Mouse (Mus musculus) liver, embryonic 15.5 days (tissue): ENCODE data around the gene Foxo3. TPM values are rescaled to one million over a fixed set of nuclear protein-coding genes. Genes with fewer than 3 reads are reported as not detected.

Source experiments
- ATAC-seq: fragments of 200-750 bp; cut with Nextera tagmentation; 2 replicates; pipeline ENCODE4 v1.8.0; 2017; ENCODE audit warnings: moderate number of reproducible peaks, mild to moderate bottlenecking, moderate library complexity; ENCODE audit not compliant: insufficient read depth
- H3K27ac ChIP-seq: fragments of 300-500 bp; sonication (generic); replicated peaks from 2 replicates; pipeline ENCODE4 v1.5.1; 2015; ENCODE audit warnings: mild to moderate bottlenecking, inconsistent platforms
- H3K27me3 ChIP-seq: fragments of 300-500 bp; sonication (generic); 2 replicates; pipeline ENCODE4 v1.6.1; 2015; ENCODE audit warnings: mild to moderate bottlenecking, inconsistent platforms
- H3K36me3 ChIP-seq: fragments of 300-500 bp; sonication (generic); replicated peaks from 2 replicates; pipeline ENCODE4 v1.6.1; 2015; ENCODE audit warnings: moderate library complexity, mild to moderate bottlenecking, inconsistent platforms
- H3K4me1 ChIP-seq: fragments of 300-500 bp; sonication (generic); replicated peaks from 2 replicates; pipeline ENCODE4 v1.6.1; 2015; ENCODE audit warnings: inconsistent platforms
- H3K4me2 ChIP-seq: fragments of 300-500 bp; sonication (generic); 2 replicates; pipeline ENCODE4 v1.6.1; 2015; ENCODE audit warnings: moderate library complexity, mild to moderate bottlenecking, inconsistent platforms
- H3K4me3 ChIP-seq: fragments of 300-500 bp; sonication (generic); replicated peaks from 2 replicates; pipeline ENCODE4 v1.5.1; 2015; ENCODE audit warnings: mild to moderate bottlenecking, inconsistent platforms
- H3K9ac ChIP-seq: fragments of 300-500 bp; sonication (generic); 2 replicates; pipeline ENCODE4 v1.6.1; 2015; ENCODE audit warnings: moderate library complexity, mild to moderate bottlenecking, inconsistent platforms
- H3K9me3 ChIP-seq: fragments of 300-500 bp; sonication (generic); replicated peaks from 2 replicates; pipeline ENCODE4 v1.6.1; 2016; ENCODE audit warnings: inconsistent platforms
- WGBS: fragments of 180-500 bp; shearing (Covaris S2); methylation state at CpG from one replicate; pipeline ENCODE4 v1.1.7; 2015; ENCODE audit warnings: mixed read lengths; ENCODE audit not compliant: insufficient replicate concordance; 5-methylcytosine and 5-hydroxymethylcytosine counted together
- polyA plus RNA-seq: library from polyadenylated mRNA; unstranded; fragments of >200 nt; fragmentation: Nextera tagmentation; extraction: Ambion mirVana; gene quantifications from 2 replicates; pipeline ENCODE4 v1.2.1, GENCODE M21; 2015

Gene Foxo3
- polyA plus RNA-seq, 1 experiment from 2014 or later, result 15.1 TPM

DNA sequence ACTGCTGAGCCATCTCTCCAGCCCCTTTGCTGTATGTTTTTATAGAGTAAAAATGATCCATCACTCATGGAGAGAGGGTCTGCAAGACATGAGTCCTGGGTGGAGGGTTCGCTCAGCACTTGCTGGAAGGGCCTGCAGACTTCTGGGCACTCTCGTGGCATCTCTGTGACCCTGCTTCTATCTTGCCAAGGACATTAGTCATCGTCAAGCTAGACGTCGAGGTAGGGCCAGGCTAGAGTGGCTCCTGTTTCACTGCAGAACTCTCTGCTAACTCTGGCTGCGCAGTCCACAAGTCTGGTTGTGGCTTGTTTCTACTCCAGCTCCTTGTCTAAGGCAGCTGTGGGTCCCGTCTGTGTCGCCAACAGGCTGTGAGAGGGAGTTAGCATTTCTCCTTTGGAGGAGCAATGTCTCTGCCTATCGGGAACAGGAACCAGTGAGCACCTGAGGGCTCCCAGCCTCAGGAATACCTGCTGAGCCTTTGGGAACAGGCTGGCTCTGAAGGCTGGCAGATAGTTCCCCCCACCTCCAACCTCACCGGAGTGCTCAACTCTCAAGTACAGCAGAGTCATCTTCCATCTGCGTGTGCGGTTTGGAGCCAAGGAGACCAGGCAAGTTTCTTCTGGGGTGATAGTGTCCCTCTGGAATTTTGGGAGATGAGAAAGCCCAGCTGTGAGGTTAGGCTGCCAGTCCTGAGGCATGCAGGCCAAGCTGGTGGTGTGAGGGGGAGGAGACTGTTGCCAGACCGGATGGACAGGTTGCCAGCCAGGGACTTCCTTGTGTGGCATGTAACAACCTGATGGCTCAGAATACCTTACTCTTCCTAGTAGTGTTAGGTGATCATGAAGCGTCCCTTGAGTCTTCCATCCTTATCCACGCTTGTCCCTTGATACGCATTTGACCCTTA is 98.5 kb downstream of the Foxo3 start:
- H3K4me1 ChIP-seq, result no peaks in the 10 kb centered on the region
- WGBS, result 86% methylated on average over 16 of the region's 16 CpGs
- no peak overlapping the region for H3K9ac ChIP-seq
- H3K27me3 ChIP-seq, result no peaks in the 10 kb centered on the region
- H3K4me2 ChIP-seq, result no peak overlapping the region
- ATAC-seq, result no peak
- no peak overlapping the region for H3K27ac ChIP-seq
- H3K9me3 ChIP-seq, result no peaks in the 10 kb centered on the region
- no peak overlapping the region for H3K4me3 ChIP-seq
- peaks cover 49% of the 10 kb centered on the region for H3K36me3 ChIP-seq

DNA sequence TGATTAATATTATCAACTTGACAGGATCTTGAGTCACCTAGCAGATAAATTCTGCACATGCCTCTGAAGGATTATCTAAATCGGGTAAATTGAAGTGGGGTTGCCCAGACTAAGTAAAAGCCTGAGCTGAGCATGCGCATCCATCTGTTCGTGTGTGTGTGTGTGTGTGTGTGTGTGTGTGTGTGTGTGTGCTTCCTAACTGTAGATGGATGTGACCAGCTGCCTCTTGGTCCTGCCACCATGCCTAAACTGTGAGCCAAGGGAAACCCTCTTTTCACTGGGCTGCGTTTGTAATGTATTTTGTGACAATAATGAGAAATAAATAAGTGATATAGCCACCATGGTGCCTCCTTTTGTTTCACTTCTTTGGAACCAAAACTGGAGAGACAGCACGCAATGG is 102.3 kb downstream of the Foxo3 start:
- WGBS, result 67% methylated on average over 5 of the region's 5 CpGs
- H3K9me3 ChIP-seq, result no peaks in the 10 kb centered on the region
- ATAC-seq, result no peak
- no peak overlapping the region for H3K4me2 ChIP-seq
- no peak overlapping the region for H3K27ac ChIP-seq
- peaks cover 10% of the 10 kb centered on the region; the same call in 1 of the 2 replicates for H3K4me1 ChIP-seq
- H3K27me3 ChIP-seq, result no peaks in the 10 kb centered on the region
- no peak overlapping the region for H3K4me3 ChIP-seq
- H3K36me3 ChIP-seq, result peaks cover 12% of the 10 kb centered on the region
- no peak overlapping the region for H3K9ac ChIP-seq

DNA sequence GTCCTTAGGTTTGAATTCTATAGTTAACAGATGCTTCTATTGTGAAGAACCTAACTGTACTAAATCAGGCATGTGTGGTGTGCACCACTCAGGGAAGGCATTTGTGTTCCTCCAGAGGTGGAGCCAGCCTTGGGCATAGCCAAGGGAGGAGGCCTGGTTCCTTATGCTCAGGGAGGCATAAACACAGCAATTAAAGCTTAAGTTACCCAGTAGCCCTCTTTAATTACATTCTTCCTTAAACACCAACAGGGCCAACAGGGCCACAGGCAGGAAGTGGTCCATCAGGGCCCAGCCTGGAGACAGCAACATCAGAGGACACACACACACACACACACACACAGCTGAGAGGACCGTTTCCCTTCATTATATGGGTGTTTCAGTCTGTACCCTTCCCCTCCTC is 102.7 kb downstream of the Foxo3 start:
- Histone ChIP-seq H3K27me3 (no peaks in the 10 kb centered on the region), H3K4me3 (no peak overlapping the region), H3K9me3 (no peaks in the 10 kb centered on the region), H3K4me1 (peaks cover 10% of the 10 kb centered on the region; the same call in 1 of the 2 replicates), H3K27ac (no peak overlapping the region), H3K36me3 (peaks cover 8% of the 10 kb centered on the region; the same call in 1 of the 2 replicates), H3K4me2 (no peak overlapping the region), H3K9ac (no peak overlapping the region)
- 26% methylated on average over 1 of the region's 1 CpGs for WGBS
- no peak for ATAC-seq

- Histone ChIP-seq H3K27ac (no peak overlapping the region), H3K36me3 (no peaks in the 10 kb centered on the region), H3K9me3 (no peaks in the 10 kb centered on the region), H3K4me1 (peaks cover 10% of the 10 kb centered on the region; the same call in 1 of the 2 replicates), H3K4me2 (no peak overlapping the region), H3K4me3 (no peak overlapping the region), H3K27me3 (no peaks in the 10 kb centered on the region), H3K9ac (no peak overlapping the region)
- ATAC-seq, result no peak
- 4% methylated on average over 5 of the region's 5 CpGs for WGBS
These were observed 105.6 kb downstream of the Foxo3 start for GRCm38 (mm10) chr10:42170889-42171347.

DNA sequence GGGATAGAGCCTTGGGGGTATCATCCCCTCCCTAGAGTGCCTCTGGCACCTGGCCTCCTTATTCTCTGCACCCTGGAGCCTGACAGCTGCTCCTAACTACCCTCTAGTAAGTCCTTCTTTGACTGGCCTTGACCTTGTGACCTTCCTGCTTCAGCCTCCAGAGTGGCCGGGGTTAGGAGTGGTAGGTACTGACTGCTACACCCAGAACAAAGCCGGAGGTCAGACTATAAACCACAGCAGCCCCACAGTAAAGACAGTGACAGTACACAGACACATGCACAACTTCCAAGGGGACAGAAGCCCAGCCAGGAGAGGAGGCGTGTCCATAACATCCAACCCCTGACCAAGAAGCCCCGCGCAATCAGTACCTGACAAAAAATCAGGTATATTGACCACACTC is 106.4 kb downstream of the Foxo3 start:
- no peak overlapping the region for H3K4me3 ChIP-seq

GRCm38 (mm10) chr10:42154727-42155126 is 121.8 kb downstream of the Foxo3 start:
- Histone ChIP-seq H3K9me3 (no peaks in the 10 kb centered on the region), H3K9ac (no peak overlapping the region), H3K4me3 (no peak overlapping the region), H3K36me3 (no peaks in the 10 kb centered on the region), H3K27ac (no peak overlapping the region), H3K27me3 (no peaks in the 10 kb centered on the region), H3K4me2 (no peak overlapping the region), H3K4me1 (peaks cover 5% of the 10 kb centered on the region; the same call in 1 of the 2 replicates)
- no peak for ATAC-seq
- WGBS, result 23% methylated on average over 2 of the region's 2 CpGs

More for the DNA sequence above, 106.4 kb downstream of the Foxo3 start:
- H3K9me3 ChIP-seq, result no peaks in the 10 kb centered on the region
- no peak overlapping the region for H3K9ac ChIP-seq
- H3K27ac ChIP-seq, result no peak overlapping the region
- ATAC-seq, result no peak
- no peak overlapping the region for H3K4me2 ChIP-seq
- H3K27me3 ChIP-seq, result no peaks in the 10 kb centered on the region
- no peaks in the 10 kb centered on the region for H3K36me3 ChIP-seq
- peaks cover 10% of the 10 kb centered on the region; the same call in 1 of the 2 replicates for H3K4me1 ChIP-seq
- 69% methylated on average over 5 of the region's 5 CpGs for WGBS

DNA sequence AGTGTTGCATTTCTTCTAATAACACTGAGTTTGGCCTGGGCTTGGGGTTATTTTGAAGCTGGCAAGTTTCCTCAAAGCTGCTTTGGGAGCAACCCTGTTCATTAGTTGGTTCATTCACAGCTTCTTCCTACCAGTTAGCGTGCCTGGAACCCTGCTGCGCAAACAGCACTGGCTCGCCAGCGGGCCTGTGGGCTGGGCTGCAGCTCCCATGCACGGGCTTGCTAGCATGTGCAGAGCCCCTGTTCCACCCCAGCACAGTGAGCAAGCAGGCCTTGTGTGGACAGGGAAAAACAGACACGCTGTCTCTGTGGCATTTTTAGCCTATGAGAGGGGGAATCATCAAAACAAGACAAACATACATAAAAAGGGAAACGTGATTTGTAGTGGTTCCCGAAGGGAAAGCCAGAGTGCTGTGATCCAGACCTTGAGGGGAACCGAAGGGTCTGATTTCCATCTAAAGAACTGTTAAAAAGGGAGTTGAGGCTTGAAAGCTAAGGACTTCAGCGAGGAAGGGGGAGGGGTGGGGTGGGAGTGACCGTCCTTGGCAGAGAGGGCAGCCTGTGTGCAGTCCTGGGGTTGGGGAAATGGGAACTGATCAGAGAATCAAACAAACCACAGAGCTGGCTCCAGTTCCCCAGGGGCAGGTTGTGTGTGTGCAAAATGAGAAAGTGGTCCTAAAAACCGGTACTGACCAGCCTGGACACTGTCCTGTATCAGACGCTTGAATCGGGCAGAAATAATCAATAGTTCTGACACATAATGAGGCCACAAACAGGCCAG is 123.9 kb downstream of the Foxo3 start:
- Histone ChIP-seq H3K4me1 (peaks cover 5% of the 10 kb centered on the region; the same call in 1 of the 2 replicates), H3K9me3 (no peaks in the 10 kb centered on the region), H3K4me2 (no peak overlapping the region), H3K9ac (no peak overlapping the region), H3K4me3 (no peak overlapping the region), H3K36me3 (no peaks in the 10 kb centered on the region), H3K27ac (no peak overlapping the region), H3K27me3 (no peaks in the 10 kb centered on the region)
- 40% methylated on average over 14 of the region's 14 CpGs for WGBS
- ATAC-seq, result no peak

DNA sequence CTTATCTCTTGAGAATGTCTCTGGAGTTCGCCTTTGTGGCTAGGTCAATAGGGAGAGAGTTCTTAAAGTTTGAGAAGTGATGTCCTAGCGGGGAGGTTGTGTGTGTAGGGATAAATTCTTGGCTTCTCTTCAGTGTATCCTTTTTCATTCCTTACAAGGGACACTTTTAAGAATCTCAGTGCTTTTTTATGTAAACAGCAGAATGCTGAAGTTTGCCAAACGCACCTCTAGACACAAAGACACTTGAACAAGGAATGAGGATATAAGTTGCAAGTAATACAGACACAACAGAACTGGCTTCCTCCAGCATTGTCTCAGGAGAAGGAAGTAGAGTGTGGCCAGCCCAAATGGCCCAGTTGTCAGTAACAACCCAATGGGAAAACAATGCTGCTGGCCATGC is 126.8 kb downstream of the Foxo3 start:
- no peaks in the 10 kb centered on the region for H3K36me3 ChIP-seq
- H3K27me3 ChIP-seq, result no peaks in the 10 kb centered on the region
- no peak overlapping the region for H3K4me3 ChIP-seq
- H3K27ac ChIP-seq, result no peak overlapping the region
- H3K9me3 ChIP-seq, result no peaks in the 10 kb centered on the region
- no peak for ATAC-seq
- no peak overlapping the region for H3K4me2 ChIP-seq
- 62% methylated on average over 3 of the region's 3 CpGs for WGBS
- H3K9ac ChIP-seq, result no peak overlapping the region
- H3K4me1 ChIP-seq, result peaks cover 10% of the 10 kb centered on the region; the same call in 1 of the 2 replicates

- no peak overlapping the region for H3K9ac ChIP-seq
- no peaks in the 10 kb centered on the region for H3K27me3 ChIP-seq
- WGBS, result 53% methylated on average over 3 of the region's 3 CpGs
- H3K4me1 ChIP-seq, result peaks cover 10% of the 10 kb centered on the region; the same call in 1 of the 2 replicates
- ATAC-seq, result no peak
- no peaks in the 10 kb centered on the region for H3K36me3 ChIP-seq
- H3K27ac ChIP-seq, result no peak overlapping the region
- H3K4me3 ChIP-seq, result no peak overlapping the region
- no peaks in the 10 kb centered on the region for H3K9me3 ChIP-seq
- no peak overlapping the region for H3K4me2 ChIP-seq
These were observed 128.2 kb downstream of the Foxo3 start for GRCm38 (mm10) chr10:42148326-42148725.

DNA sequence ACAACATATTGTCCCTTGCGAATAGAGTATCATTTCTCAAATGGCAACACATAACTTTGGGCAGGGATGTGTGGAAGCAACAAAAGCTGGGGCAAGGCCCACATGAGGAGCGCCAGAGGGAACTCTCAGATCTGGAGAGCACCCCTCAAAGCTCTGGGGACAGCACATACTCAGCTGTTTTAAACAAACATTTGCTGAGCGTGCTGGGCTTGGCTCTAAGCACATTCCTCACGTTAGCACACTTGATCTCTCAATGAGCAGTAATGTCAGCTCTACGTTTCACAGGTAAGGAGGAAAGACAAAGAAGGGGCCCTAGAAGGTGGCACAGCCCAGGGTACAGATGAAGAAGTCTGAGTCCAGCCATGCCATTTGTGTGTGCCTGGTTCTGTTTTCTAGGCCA is 131.3 kb downstream of the Foxo3 start:
- Histone ChIP-seq H3K4me3 (no peak overlapping the region), H3K27me3 (no peaks in the 10 kb centered on the region), H3K9ac (no peak overlapping the region), H3K9me3 (no peaks in the 10 kb centered on the region), H3K27ac (no peak overlapping the region), H3K4me1 (peaks cover 4% of the 10 kb centered on the region; the same call in 1 of the 2 replicates), H3K36me3 (no peaks in the 10 kb centered on the region), H3K4me2 (no peak overlapping the region)
- WGBS, result 62% methylated on average over 5 of the region's 5 CpGs
- ATAC-seq, result no peak

GRCm38 (mm10) chr10:42144788-42145187 is 131.8 kb downstream of the Foxo3 start:
- no peaks in the 10 kb centered on the region for H3K36me3 ChIP-seq
- H3K4me1 ChIP-seq, result peaks cover 4% of the 10 kb centered on the region; the same call in 1 of the 2 replicates
- no peaks in the 10 kb centered on the region for H3K27me3 ChIP-seq
- H3K27ac ChIP-seq, result no peak overlapping the region
- 31% methylated on average over 5 of the region's 5 CpGs for WGBS
- H3K9me3 ChIP-seq, result no peaks in the 10 kb centered on the region
- H3K9ac ChIP-seq, result no peak overlapping the region
- H3K4me2 ChIP-seq, result no peak overlapping the region
- no peak for ATAC-seq
- H3K4me3 ChIP-seq, result no peak overlapping the region
